Mouse (Mus musculus) myocyte (in vitro differentiated cells): ENCODE measurements around the gene Lrrc3b. TPM values are rescaled to one million over a fixed set of nuclear protein-coding genes. Genes with fewer than 3 reads are reported as not detected.

Experiments used
- H3K27me3 ChIP-seq: one replicate; pipeline ENCODE4 v1.6.1; 2011; ENCODE audit not compliant: control insufficient read depth, insufficient read depth, insufficient read length
- H3K36me3 ChIP-seq: one replicate; pipeline ENCODE4 v1.6.1; 2011; ENCODE audit not compliant: control insufficient read depth, insufficient read depth
- H3K4me2 ChIP-seq: one replicate; pipeline ENCODE4 v1.6.1; 2011; ENCODE audit warnings: low read depth, control low read depth
- H3K4me3 ChIP-seq: one replicate; pipeline ENCODE4 v1.5.1; 2011; ENCODE audit warnings: mild to moderate bottlenecking, control low read depth, moderate library complexity
- H3K79me2 ChIP-seq: one replicate; pipeline ENCODE4 v1.6.1; 2011; ENCODE audit not compliant: control insufficient read depth, insufficient read depth
- H3ac ChIP-seq: one replicate; pipeline ENCODE4 v1.6.1; 2011; ENCODE audit not compliant: control insufficient read depth, insufficient read length
- CEBPB ChIP-seq: IDR thresholded peaks from 2 replicates; pipeline ENCODE4 v1.6.1; 2011; ENCODE audit warnings: mild to moderate bottlenecking, moderate library complexity; ENCODE audit not compliant: poor library complexity, insufficient read depth, severe bottlenecking
- E2F4 ChIP-seq: IDR thresholded peaks from one replicate; pipeline ENCODE4 v1.6.1; 2011; ENCODE audit warnings: mild to moderate bottlenecking, control low read depth, moderate library complexity; ENCODE audit not compliant: insufficient read depth
- MAX ChIP-seq: IDR thresholded peaks from one replicate; pipeline ENCODE4 v1.6.1; 2011; ENCODE audit warnings: low read depth, mild to moderate bottlenecking, control low read depth
- MYOD1 ChIP-seq, 3 experiments: IDR thresholded peaks; one replicate each; pipeline ENCODE4 v1.6.1; 2011; ENCODE audit warnings: control low read depth in 2 of 3, low read depth in 2 of 3, mild to moderate bottlenecking in 2 of 3, moderate library complexity in 1 of 3; ENCODE audit not compliant: insufficient read length in 2 of 3, control insufficient read depth in 1 of 3
- MYOG ChIP-seq, 3 experiments: IDR thresholded peaks; one replicate each; pipeline ENCODE4 v1.6.1; 2011; ENCODE audit warnings: control low read depth in 2 of 3, low read depth in 2 of 3, mild to moderate bottlenecking in 2 of 3; ENCODE audit not compliant: insufficient read length in 2 of 3, control insufficient read depth in 1 of 3, insufficient read depth in 1 of 3
- POLR2A ChIP-seq: IDR thresholded peaks from one replicate; pipeline ENCODE4 v1.6.1; 2011; ENCODE audit warnings: low read depth, mild to moderate bottlenecking, control low read depth, moderate library complexity; ENCODE audit not compliant: insufficient read length
- POLR2AphosphoS2 ChIP-seq: IDR thresholded peaks from one replicate; pipeline ENCODE4 v1.6.1; 2011; ENCODE audit warnings: low read depth, control low read depth; ENCODE audit not compliant: insufficient read length
- REST ChIP-seq: IDR thresholded peaks from one replicate; pipeline ENCODE4 v1.6.1; 2011; ENCODE audit warnings: mild to moderate bottlenecking, control low read depth, moderate library complexity; ENCODE audit not compliant: insufficient read depth, insufficient read length
- SRF ChIP-seq: IDR thresholded peaks from one replicate; pipeline ENCODE4 v1.6.1; 2011; ENCODE audit warnings: low read depth; ENCODE audit not compliant: control insufficient read depth, insufficient read length
- TCF12 ChIP-seq: IDR thresholded peaks from one replicate; pipeline ENCODE4 v1.6.1; 2011; ENCODE audit warnings: mild to moderate bottlenecking, control low read depth; ENCODE audit not compliant: poor library complexity, insufficient read depth, severe bottlenecking
- TCF3 ChIP-seq: IDR thresholded peaks from one replicate; pipeline ENCODE4 v1.6.1; 2011; ENCODE audit warnings: low read depth, control low read depth; ENCODE audit not compliant: insufficient read length
- USF1 ChIP-seq: IDR thresholded peaks from one replicate; pipeline ENCODE4 v1.6.1; 2011; ENCODE audit warnings: low read depth, mild to moderate bottlenecking, control low read depth, moderate library complexity
- polyA plus RNA-seq: library from polyadenylated mRNA; unstranded; fragments of >200 nt; fragmentation: generic; extraction: Trizol; gene quantifications from one replicate; pipeline ENCODE4 v1.2.1, GENCODE M21; 2012; ENCODE audit warnings: missing spikeins

Gene Lrrc3b
- polyA plus RNA-seq, result not detected

DNA sequence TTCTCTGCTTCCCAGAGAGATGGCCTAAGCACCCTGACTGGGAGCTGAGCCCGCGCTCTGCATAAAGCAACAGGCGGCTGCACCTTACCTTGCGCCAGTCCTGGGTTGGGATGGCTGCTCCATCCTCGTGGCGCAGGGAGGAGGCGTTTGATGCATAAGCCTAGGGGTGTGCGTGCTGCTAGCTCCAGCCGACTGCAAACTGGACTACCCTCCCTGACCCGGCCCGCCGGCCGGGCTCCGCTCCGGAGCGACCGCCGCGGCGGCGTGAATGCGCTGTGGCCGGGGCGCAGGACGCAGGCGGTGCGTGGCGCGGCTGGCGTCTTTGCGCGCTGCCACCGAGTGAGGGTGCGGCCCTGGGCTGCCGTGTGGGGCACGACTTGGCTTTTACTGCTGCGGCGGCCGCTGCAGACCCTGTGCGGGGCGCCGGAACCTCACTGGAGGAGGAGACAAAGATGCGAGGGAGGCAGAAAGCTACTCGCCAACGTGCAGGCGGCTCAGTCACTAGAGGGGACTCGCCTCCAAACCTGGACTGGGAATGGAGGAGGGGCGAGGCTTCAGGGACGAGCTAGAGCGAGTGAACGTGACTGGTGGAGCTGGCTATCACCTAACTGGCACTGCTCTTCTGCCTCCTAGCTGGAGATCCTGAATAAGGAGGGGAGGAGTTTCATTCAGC, at the start of gene Lrrc3b:
Lrrc3b (minus strand) TSS at position 503 of the 673 bp plus-strand sequence.
- Histone ChIP-seq H3K79me2 (no peaks in the 10 kb centered on the region), H3K27me3 (no peaks in the 10 kb centered on the region), H3ac (no peak within 1 kb of the TSS), H3K4me3 (no peak within 1 kb of the TSS), H3K36me3 (no peaks in the 10 kb centered on the region), H3K4me2 (no peak within 1 kb of the TSS)
- TF ChIP-seq MYOD1 (IDR thresholded peaks at IDR 0.05; ENCODE audit: control insufficient read depth in 1 of 3, insufficient read length in 2 of 3, low read depth in 2 of 3), result no peak
- TF ChIP-seq E2F4, result no peak
- TF ChIP-seq POLR2AphosphoS2, result no peak
- no peak for TF ChIP-seq TCF3
- no peak for TF ChIP-seq SRF
- no peak for TF ChIP-seq TCF12
- TF ChIP-seq CEBPB, result no peak
- no peak for TF ChIP-seq POLR2A
- TF ChIP-seq USF1, result no peak
- no peak for TF ChIP-seq REST
- TF ChIP-seq MYOG (IDR thresholded peaks at IDR 0.05; ENCODE audit: control insufficient read depth in 1 of 3, insufficient read depth in 1 of 3, insufficient read length in 2 of 3, low read depth in 2 of 3), result no peak
- no peak for TF ChIP-seq MAX

DNA sequence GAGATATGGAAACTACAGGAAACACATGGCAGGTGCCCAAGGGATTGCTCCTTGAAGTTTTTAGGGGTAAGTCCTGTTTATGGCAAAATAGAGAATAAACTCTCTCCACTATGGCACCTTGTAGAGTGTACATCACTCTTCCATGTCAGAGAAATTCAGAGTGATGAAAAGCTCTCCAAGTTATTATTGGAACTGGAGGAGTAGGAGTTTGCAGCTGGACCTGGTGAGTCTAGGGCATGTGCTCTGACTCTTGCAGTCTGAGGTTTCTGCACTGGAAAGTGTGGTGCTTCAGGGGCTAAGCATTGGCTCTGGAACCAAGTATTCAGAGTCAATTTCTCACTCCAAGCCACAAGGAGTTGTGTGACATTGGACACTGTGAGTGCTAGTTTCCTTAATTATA, 38.9 kb upstream of the Lrrc3b start:
- Histone ChIP-seq H3K4me3 (no peak overlapping the region), H3K36me3 (no peaks in the 10 kb centered on the region), H3K27me3 (no peaks in the 10 kb centered on the region), H3ac (no peak overlapping the region), H3K79me2 (no peaks in the 10 kb centered on the region), H3K4me2 (no peak overlapping the region)
- TF ChIP-seq CEBPB, result no peak
- TF ChIP-seq MAX, result no peak

DNA sequence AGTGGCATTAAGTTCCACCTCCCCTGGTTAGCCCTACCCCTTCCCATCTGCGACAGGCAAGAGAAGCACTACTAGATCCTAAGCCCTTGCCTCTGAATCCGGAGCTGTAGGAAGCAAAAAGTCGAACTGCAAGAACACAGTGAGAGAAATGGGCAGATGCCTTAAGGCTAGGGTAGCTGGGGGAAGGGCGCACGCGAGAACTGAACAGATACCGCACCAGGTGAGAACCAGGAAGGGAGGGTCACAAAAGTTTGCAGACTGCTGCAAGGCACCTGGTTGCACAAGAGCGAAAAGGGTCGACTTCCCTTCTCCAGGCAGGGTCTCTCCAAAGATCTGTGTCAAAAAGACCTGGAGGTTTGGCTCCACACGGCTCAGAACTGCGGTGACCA, 697 bp downstream of the Lrrc3b start:
- H3ac ChIP-seq, result no peak overlapping the region
- H3K79me2 ChIP-seq, result no peaks in the 10 kb centered on the region
- no peak overlapping the region for H3K4me2 ChIP-seq
- no peak overlapping the region for H3K4me3 ChIP-seq
- H3K36me3 ChIP-seq, result no peaks in the 10 kb centered on the region
- H3K27me3 ChIP-seq, result no peaks in the 10 kb centered on the region
- no peak for TF ChIP-seq POLR2A
- no peak for TF ChIP-seq TCF3
- no peak for TF ChIP-seq TCF12
- TF ChIP-seq REST, result no peak
- TF ChIP-seq USF1, result no peak

DNA sequence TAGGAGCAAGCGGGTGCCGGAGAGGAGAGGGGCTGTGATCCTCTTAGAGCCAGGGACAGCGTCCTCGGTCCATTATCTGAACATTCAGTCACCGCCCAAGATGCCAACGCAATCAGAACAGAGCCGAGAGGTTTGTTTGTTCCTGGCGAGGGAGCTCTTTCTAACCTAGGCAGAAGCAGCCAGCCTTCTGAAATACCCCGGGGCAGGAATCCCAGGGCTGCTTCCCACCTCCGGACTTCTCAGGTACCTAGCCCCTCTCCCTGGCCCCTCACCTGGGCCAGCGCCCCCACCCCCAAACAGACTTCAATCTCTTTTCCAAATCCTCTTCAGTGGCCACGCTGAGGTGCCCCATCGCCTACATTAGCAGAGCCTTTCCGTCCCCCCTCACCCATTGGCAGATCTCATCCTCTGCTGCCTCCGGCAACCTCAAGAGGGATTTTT, 1.3 kb downstream of the Lrrc3b start:
- no peaks in the 10 kb centered on the region for H3K36me3 ChIP-seq
- H3ac ChIP-seq, result no peak overlapping the region
- no peak for TF ChIP-seq TCF3
- H3K4me3 ChIP-seq, result no peak overlapping the region
- no peak overlapping the region for H3K4me2 ChIP-seq
- H3K79me2 ChIP-seq, result no peaks in the 10 kb centered on the region
- no peaks in the 10 kb centered on the region for H3K27me3 ChIP-seq

DNA sequence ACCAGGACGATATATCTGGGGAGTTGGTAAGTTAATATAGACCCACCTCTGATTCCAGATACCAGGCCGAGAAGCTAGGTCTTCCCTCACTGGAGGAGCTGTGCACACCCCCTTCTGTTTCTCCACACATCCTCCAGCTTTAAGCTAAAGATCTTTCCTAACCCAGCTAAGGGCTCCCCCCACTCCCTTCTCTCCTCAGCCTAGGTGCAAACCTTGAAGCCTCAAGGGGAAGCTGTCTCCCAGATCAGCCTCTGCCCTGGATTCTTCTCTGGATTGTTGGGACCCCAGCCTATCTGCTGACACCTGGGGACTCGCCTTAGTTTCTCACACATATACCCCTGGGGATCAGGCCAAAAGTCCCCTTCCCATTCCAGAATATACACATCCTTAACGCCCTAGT, 1.7 kb downstream of the Lrrc3b start:
- no peak overlapping the region for H3ac ChIP-seq
- H3K27me3 ChIP-seq, result no peaks in the 10 kb centered on the region
- H3K79me2 ChIP-seq, result no peaks in the 10 kb centered on the region
- TF ChIP-seq TCF12, result no peak
- TF ChIP-seq POLR2A, result no peak
- no peak for TF ChIP-seq REST
- TF ChIP-seq SRF, result no peak
- no peak for TF ChIP-seq USF1
- no peak for TF ChIP-seq E2F4
- TF ChIP-seq MYOD1 (IDR thresholded peaks at IDR 0.05; ENCODE audit: control insufficient read depth in 1 of 3, insufficient read length in 2 of 3, low read depth in 2 of 3), result no peak
- TF ChIP-seq CEBPB, result no peak
- no peak for TF ChIP-seq POLR2AphosphoS2
- no peak for TF ChIP-seq MYOG (IDR thresholded peaks at IDR 0.05; ENCODE audit: control insufficient read depth in 1 of 3, insufficient read depth in 1 of 3, insufficient read length in 2 of 3, low read depth in 2 of 3)
- TF ChIP-seq MAX, result no peak
- no peak for TF ChIP-seq TCF3
- no peak overlapping the region for H3K4me3 ChIP-seq
- H3K36me3 ChIP-seq, result no peaks in the 10 kb centered on the region
- H3K4me2 ChIP-seq, result no peak overlapping the region

DNA sequence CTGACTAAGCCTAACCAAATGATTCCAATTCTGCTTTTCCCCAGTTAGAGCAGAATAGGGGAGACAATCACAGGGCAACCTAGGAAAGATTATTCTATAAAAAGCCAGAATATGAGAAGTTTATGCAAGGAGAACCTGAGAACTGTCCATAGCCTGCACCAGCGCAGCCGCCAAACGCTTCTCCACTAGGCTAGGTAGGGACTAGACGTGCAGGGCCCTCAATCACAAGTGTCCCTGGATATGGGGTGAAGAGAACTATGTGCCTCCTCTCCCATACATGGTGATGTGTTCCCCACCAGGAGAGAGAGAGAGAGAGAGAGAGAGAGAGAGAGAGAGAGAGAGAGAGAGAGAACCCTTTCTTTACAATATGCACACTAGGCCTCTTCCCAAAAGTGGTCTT, 2.2 kb downstream of the Lrrc3b start:
- no peaks in the 10 kb centered on the region for H3K36me3 ChIP-seq
- TF ChIP-seq MYOD1 (IDR thresholded peaks at IDR 0.05; ENCODE audit: control insufficient read depth in 1 of 3, insufficient read length in 2 of 3, low read depth in 2 of 3) (no peak), MAX (no peak), REST (no peak), SRF (no peak), POLR2AphosphoS2 (no peak), E2F4 (no peak), POLR2A (no peak), USF1 (no peak), TCF12 (no peak), TCF3 (no peak), CEBPB (no peak), MYOG (IDR thresholded peaks at IDR 0.05; ENCODE audit: control insufficient read depth in 1 of 3, insufficient read depth in 1 of 3, insufficient read length in 2 of 3, low read depth in 2 of 3) (no peak)
- no peak overlapping the region for H3K4me2 ChIP-seq
- H3K27me3 ChIP-seq, result no peaks in the 10 kb centered on the region
- H3K79me2 ChIP-seq, result no peaks in the 10 kb centered on the region
- no peak overlapping the region for H3K4me3 ChIP-seq
- no peak overlapping the region for H3ac ChIP-seq
